Mouse (Mus musculus) gastrocnemius, postnatal 14 days (tissue): ENCODE measurements at regions not wholly inside any gene's neighbourhood (a gene's known extent, or its start where the extent isn't known, plus 50 kb on each side); places are given as distances from the start of the nearest gene placed in this dataset.
"Not testable (repeated sequence)": the region's sequence is repeated elsewhere in the genome, so short reads cannot be mapped to it uniquely, and the experiment has no call there.

Experiments used
- DNase-seq: peaks from one replicate; pipeline ENCODE4 v3.0.0; 2021; ENCODE audit warnings: mixed read lengths
- intact Hi-C: fragments of 180-260 bp; cut with DNase I; formaldehyde crosslinking; loops from one replicate; pipeline ENCODE4 v1.15.1; 2025; ENCODE audit warnings: low total_unique reads

- not testable (repeated sequence) for DNase-seq
These were observed 105.7 kb upstream of the Afdn start for GRCm38 (mm10) chr17:13654606-13655005.

GRCm38 (mm10) chr17:13656065-13656464 is 104.3 kb upstream of the Afdn start:
- intact Hi-C loops: no loop called here

More at GRCm38 (mm10) chr17:13654606-13655005, 105.7 kb upstream of the Afdn start:
- intact Hi-C loops: not testable (repeated sequence)

DNA sequence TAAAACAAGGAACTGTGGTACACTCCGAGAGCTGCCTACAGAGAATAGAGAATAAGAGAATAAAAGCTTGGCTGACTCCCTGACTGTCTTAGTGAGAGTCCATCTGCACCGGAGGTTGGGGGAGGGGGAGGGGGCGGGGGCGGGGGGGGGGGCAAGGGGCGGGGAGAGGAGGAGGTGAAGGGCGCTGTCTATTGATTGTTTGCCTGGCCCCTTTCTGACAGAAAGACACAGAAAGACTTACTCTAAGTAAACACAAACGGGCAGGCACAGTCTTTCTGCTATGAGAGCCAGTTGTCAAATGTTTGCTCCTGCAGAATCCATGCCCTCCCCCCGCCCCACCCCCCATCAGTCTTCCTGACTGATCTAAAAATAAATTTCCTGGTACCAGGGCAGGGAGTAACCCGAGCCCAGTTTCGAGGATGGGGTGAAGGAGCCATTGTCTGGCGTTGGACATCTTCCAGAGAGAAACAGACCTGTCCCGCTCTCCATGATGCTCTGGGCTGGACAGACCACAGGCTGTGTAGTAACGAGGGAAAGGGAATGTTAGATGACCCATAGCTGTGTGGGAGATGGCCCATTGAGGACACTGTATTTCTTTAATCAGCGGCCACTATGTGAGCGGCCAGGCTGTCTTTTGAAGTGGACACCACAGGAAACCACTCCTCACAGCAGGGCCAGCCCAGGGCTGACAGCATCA is 103.7 kb upstream of the Afdn start:
- intact Hi-C loops: no loop called here
- DNase-seq: no peak

More at GRCm38 (mm10) chr17:13656065-13656464, 104.3 kb upstream of the Afdn start:
- DNase-seq: no peak

DNA sequence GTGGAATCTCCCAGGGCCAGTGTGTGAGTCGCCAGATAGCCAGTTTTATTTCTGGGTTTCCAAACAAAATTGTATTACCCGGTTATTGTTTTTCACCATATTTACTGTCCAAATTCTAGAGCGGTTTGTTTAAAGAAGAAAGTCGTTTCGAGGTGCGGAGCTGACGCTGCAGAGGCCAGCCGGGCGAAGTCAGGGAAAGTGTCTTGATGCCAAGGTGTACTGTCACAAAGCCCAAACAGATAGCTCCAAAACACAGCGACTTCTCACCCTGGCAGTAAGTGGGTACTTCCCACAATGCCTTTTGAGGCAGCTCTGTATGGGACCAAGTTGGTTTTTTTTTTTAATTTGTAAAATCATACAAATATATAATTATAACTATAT is 103.2 kb upstream of the Afdn start:
- intact Hi-C loops: no loop called here
- DNase-seq: no peak

- intact Hi-C loops: no loop called here
- DNase-seq: peak; percentile 53
These were observed 102.6 kb upstream of the Afdn start for GRCm38 (mm10) chr17:13657656-13658292.

DNA sequence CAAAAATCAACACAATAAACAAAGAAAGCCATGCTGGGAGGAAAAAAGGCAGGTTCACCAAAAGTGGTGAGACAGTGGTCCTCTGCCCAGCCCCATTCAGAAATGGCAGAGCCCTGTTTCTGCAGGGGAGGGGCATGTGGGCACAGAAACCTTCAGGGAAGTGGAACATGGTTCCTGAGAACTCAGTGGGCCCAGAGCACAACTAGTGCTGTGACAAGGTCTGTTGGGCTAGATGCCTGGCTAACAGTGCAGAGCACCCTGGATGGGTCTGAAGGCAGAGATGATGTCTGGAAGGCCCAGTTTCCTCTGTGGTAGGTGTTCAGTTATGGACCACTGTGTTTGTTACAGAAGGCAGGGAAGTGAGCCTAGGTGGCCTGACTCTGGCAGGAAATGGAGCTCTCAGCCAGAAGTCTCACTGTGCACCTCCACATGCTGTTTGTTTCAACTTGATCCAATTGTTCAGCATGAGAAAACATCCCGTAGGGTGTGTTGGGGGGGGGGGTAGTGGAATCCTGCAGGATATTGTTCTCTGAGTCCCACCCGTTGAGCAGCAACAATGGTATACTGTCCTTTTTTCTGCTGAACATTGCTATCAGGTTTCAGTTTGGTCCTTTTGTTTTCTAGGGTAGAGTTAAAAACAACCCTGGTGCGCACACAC is 101.9 kb upstream of the Afdn start:
- no peak for DNase-seq
- intact Hi-C loops: no loop called here

- no peak for DNase-seq
- intact Hi-C loops: no loop called here
These were observed 101.2 kb upstream of the Afdn start for GRCm38 (mm10) chr17:13659103-13659502.

GRCm38 (mm10) chr17:13659943-13660342 is 100.4 kb upstream of the Afdn start:
- intact Hi-C loops: no loop called here
- DNase-seq: no peak

- intact Hi-C loops: no loop called here
- no peak for DNase-seq
These were observed 99.3 kb upstream of the Afdn start for GRCm38 (mm10) chr17:13661023-13661422.

DNA sequence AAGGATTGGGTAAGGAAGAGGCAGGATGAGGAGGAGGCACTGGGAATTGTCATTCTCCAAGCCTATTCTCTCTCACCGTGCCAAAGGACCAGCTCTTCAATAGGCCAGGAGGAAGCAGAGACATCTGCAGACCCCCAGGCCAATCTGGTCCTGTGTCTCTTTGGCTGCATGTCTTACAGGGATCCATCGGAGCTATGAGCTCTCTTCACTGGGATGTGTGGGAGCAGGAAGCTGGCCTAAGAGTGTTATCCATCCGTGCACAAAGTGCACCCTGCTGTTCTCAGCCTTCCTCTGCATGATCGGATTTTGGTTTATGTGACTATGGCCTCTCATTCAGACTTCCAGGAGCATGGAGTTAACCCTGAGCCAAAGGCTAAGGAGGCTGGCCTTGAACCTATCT is 98.2 kb upstream of the Afdn start:
- intact Hi-C loops: no loop called here
- no peak for DNase-seq
